Mouse (Mus musculus): ENCODE data around the gene Nova2.

The Nova2 gene

GRCm38 (mm10) chr7:19012882-19013281, 87.2 kb downstream of the Nova2 start:
- no peak for DNase-seq

GRCm38 (mm10) chr7:19014452-19014851, 88.8 kb downstream of the Nova2 start:
- no peak for DNase-seq

All from right cerebral cortex, adult 18-20 months (tissue).